Mouse (Mus musculus): ENCODE measurements around the gene AI413582. TPM values are rescaled to one million over a fixed set of nuclear protein-coding genes. Genes with fewer than 3 reads are reported as not detected.
A peak's percentile ranks its signal among the peaks of the same experiment; 100 is the strongest.

AI413582 gene
- polyA plus RNA-seq, 1 experiment: 20.7 TPM

DNA sequence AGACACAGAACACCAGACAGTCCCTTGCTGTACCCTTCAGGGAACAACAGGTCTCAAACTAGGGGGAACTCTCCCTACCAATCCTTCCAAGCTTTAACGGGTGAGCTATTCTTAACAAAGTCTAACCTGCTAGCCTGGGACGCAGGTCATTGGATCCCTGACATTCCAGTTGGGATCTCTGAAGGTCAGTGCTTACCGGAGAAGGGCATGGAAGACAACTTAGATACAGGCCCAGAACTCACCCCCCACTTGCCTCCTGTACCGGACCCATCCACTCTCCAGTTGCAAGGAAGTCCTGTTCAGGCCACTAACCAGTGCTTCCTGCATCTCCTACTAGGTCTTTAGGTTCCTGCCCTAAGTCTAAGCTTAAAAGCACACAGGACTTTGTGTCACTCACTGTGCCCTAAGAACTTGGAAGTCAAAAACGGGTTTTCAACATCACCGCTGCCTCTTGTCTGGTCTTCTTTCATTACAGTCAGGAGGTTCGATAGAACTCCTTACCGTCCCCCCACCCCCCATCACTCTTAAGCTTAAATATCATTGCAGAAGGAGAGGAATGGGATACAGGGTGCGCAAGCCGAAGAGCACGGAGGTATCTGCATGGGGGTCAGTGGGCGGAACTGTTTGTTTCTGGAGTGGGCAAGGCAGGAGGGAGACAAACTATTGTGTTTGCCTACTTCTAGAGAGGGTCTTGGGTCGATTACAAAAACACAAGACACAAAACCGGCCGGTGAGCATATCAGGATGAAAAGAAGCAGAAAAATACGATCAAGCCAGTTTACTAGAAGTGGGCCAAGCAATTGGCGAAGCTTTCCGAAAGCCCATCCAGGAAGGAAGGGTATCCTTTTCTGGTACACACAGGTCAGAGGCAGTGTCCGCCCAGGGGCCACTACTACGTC is 11.2 kb downstream of the AI413582 start:
- Histone ChIP-seq H3K27me3 (ENCODE audit: control insufficient read depth, insufficient read depth, low read length) (no peaks in the 10 kb centered on the region), H3K27ac (ENCODE audit: control insufficient read depth, insufficient read depth, low read depth, low read length) (peak overlapping the region; percentile 95), H3K36me3 (ENCODE audit: control insufficient read depth, insufficient read depth, low read length) (no peaks in the 10 kb centered on the region), H3K4me1 (ENCODE audit: control insufficient read depth, insufficient read depth, low read length) (peaks cover 23% of the 10 kb centered on the region), H3K4me3 (ENCODE audit: control insufficient read depth, low read depth, low read length) (peak overlapping the region; percentile 82)
- TF ChIP-seq POLR2A (IDR thresholded peaks at IDR 0.05; ENCODE audit: control insufficient read depth, low read depth, low read length): no peak; the same call in 1 of the 2 replicates
- TF ChIP-seq CTCF (IDR thresholded peaks at IDR 0.05; ENCODE audit: control insufficient read depth, insufficient read depth, insufficient replicate concordance, low read depth, low read length): no peak

DNA sequence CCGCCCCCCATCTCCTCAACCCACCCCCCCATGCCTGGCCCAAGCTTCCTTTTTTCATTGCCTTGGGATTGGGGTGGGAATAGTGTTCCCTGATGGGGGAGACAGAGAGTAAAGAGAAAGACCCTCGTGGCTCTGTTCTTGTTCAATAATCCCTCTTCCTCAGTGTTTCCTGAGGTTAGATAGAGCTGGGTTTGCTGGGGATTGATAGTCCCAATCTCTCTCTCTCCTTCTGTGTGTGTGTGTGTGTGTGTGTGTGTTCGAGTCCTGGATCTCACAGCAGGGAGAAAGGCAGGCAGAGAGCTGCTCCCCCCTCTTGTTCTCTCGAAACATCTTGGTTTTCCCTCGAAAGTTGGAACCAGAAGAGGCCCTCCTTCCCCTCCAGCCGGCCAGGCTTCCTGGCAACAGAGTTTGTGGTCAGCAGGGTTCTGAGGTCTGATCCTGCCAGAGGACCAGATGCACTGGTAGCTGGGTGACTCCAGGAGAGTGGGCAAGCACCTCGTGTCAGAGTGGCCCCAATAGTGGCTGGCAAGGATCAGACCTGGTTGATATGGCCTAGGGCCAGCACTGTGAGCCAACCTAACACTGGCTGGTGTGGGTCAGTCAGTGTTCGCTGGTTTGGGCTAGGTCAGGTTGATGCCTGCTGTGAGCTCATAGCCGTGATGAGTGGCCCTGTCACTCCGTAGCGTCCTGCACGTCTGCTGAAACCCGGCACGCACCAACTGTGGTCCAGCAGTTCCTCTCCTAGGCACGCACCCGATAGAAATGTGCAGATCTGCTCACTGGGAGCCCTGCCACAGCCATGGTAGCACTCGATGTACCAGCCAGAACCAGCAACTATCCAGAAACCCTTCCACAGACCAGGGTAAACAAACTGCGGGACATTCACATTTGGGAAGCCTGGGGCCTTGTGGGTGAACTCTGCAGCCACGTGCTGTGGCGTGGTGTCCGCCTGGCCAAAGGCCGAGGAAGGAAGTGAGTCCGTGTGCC is 13.0 kb downstream of the AI413582 start:
- Histone ChIP-seq H3K27ac (ENCODE audit: control insufficient read depth, insufficient read depth, low read depth, low read length) (no peak overlapping the region), H3K4me1 (ENCODE audit: control insufficient read depth, insufficient read depth, low read length) (peaks cover 11% of the 10 kb centered on the region)

GRCm38 (mm10) chr17:27551393-27551940 is 14.1 kb downstream of the AI413582 start:
- Histone ChIP-seq H3K4me1 (ENCODE audit: control insufficient read depth, insufficient read depth, low read length) (peaks cover 10% of the 10 kb centered on the region), H3K36me3 (ENCODE audit: control insufficient read depth, insufficient read depth, low read length) (no peaks in the 10 kb centered on the region), H3K27me3 (ENCODE audit: control insufficient read depth, insufficient read depth, low read length) (no peaks in the 10 kb centered on the region), H3K27ac (ENCODE audit: control insufficient read depth, insufficient read depth, low read depth, low read length) (no peak overlapping the region), H3K4me3 (ENCODE audit: control insufficient read depth, low read depth, low read length) (no peak overlapping the region)
- no peak for TF ChIP-seq POLR2A (IDR thresholded peaks at IDR 0.05; ENCODE audit: control insufficient read depth, low read depth, low read length)
- TF ChIP-seq CTCF (IDR thresholded peaks at IDR 0.05; ENCODE audit: control insufficient read depth, insufficient read depth, insufficient replicate concordance, low read depth, low read length): no peak

More for the DNA sequence above, 13.0 kb downstream of the AI413582 start:
- Histone ChIP-seq H3K36me3 (ENCODE audit: control insufficient read depth, insufficient read depth, low read length) (no peaks in the 10 kb centered on the region), H3K4me3 (ENCODE audit: control insufficient read depth, low read depth, low read length) (no peak overlapping the region), H3K27me3 (ENCODE audit: control insufficient read depth, insufficient read depth, low read length) (no peaks in the 10 kb centered on the region)
- no peak; the same call in 1 of the 2 replicates for TF ChIP-seq POLR2A (IDR thresholded peaks at IDR 0.05; ENCODE audit: control insufficient read depth, low read depth, low read length)
- no peak for TF ChIP-seq CTCF (IDR thresholded peaks at IDR 0.05; ENCODE audit: control insufficient read depth, insufficient read depth, insufficient replicate concordance, low read depth, low read length)

DNA sequence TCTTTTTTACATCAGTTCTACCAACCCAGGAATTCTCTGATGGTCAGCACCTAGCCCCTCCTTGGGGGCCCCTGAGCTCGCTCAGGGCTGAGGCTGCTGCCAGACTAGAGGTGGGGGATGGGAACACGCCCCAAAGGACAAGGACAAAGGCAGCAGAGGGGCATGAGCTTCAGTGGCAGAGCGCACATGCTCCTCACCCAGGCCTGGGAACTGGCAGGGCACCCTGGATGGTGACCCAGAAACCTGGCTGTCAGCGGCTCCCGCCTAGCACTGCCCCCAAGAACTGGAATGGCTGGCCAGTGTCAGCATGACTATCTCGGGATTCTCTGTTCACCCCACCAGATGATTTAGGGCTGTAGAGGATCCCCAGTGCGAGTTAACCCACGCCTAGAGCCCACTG is 16.3 kb downstream of the AI413582 start:
- Histone ChIP-seq H3K36me3 (ENCODE audit: control insufficient read depth, insufficient read depth, low read length) (no peaks in the 10 kb centered on the region), H3K27ac (ENCODE audit: control insufficient read depth, insufficient read depth, low read depth, low read length) (no peak overlapping the region), H3K27me3 (ENCODE audit: control insufficient read depth, insufficient read depth, low read length) (no peaks in the 10 kb centered on the region), H3K4me3 (ENCODE audit: control insufficient read depth, low read depth, low read length) (no peak overlapping the region), H3K4me1 (ENCODE audit: control insufficient read depth, insufficient read depth, low read length) (peaks cover 7% of the 10 kb centered on the region)
- no peak for TF ChIP-seq CTCF (IDR thresholded peaks at IDR 0.05; ENCODE audit: control insufficient read depth, insufficient read depth, insufficient replicate concordance, low read depth, low read length)
- TF ChIP-seq POLR2A (IDR thresholded peaks at IDR 0.05; ENCODE audit: control insufficient read depth, low read depth, low read length): no peak

- Histone ChIP-seq H3K4me1 (ENCODE audit: control insufficient read depth, insufficient read depth, low read length) (peaks cover 5% of the 10 kb centered on the region), H3K27me3 (ENCODE audit: control insufficient read depth, insufficient read depth, low read length) (no peaks in the 10 kb centered on the region), H3K27ac (ENCODE audit: control insufficient read depth, insufficient read depth, low read depth, low read length) (no peak overlapping the region), H3K4me3 (ENCODE audit: control insufficient read depth, low read depth, low read length) (no peak overlapping the region), H3K36me3 (ENCODE audit: control insufficient read depth, insufficient read depth, low read length) (no peaks in the 10 kb centered on the region)
- TF ChIP-seq POLR2A (IDR thresholded peaks at IDR 0.05; ENCODE audit: control insufficient read depth, low read depth, low read length) (no peak), CTCF (IDR thresholded peaks at IDR 0.05; ENCODE audit: control insufficient read depth, insufficient read depth, insufficient replicate concordance, low read depth, low read length) (no peak)
Observed at GRCm38 (mm10) chr17:27547253-27547868, 18.2 kb downstream of the AI413582 start.

DNA sequence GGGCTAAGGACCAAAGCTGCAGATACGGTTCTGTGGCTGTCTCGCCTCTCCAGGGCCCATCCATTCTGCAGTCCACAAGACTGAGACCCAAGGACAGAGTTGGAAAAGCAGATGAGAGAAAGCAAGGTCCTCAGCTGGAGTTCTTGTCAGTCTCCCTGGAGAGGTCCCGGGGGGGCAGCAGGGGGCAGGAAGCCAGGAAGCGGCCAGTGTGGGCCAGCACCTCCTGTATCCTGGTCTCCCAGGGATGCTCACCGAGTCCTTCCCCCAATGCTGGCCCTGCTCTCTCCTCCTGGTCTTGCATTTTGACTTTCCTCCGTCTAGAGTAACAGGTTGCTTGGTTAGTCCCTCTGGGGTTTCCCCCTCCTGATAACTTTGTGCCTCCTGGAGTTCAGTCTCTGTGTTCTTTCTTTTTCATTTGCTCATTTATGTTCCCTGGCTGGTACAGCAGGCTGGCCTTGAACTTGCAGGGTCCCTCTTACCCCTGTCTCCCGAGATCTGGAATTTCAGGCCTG is 18.9 kb downstream of the AI413582 start:
- Histone ChIP-seq H3K27me3 (ENCODE audit: control insufficient read depth, insufficient read depth, low read length) (no peaks in the 10 kb centered on the region), H3K27ac (ENCODE audit: control insufficient read depth, insufficient read depth, low read depth, low read length) (no peak overlapping the region), H3K4me1 (ENCODE audit: control insufficient read depth, insufficient read depth, low read length) (peaks cover 5% of the 10 kb centered on the region), H3K36me3 (ENCODE audit: control insufficient read depth, insufficient read depth, low read length) (no peaks in the 10 kb centered on the region), H3K4me3 (ENCODE audit: control insufficient read depth, low read depth, low read length) (no peak overlapping the region)
- TF ChIP-seq CTCF (IDR thresholded peaks at IDR 0.05; ENCODE audit: control insufficient read depth, insufficient read depth, insufficient replicate concordance, low read depth, low read length) (no peak), POLR2A (IDR thresholded peaks at IDR 0.05; ENCODE audit: control insufficient read depth, low read depth, low read length) (no peak)

Data from testis, adult 2 months (tissue).